Mouse (Mus musculus) neutrophil, adult 5-6 weeks (primary cell): ENCODE measurements at regions not wholly inside any gene's neighbourhood (a gene's known extent, or its start where the extent isn't known, plus 50 kb on each side); places are given as distances from the start of the nearest gene placed in this dataset.

Experiments used
- ATAC-seq: fragments of 151-379, 151-347 bp; 2 replicates; pipeline ENCODE4 v1.8.0; 2017; ENCODE audit warnings: mild to moderate bottlenecking, moderate TSS enrichment; ENCODE audit not compliant: insufficient number of reproducible peaks, poor library complexity, low FRiP score, severe bottlenecking; ENCODE audit errors: extremely low read depth

- ATAC-seq = peak; percentile 50
Observed at GRCm38 (mm10) chr17:87530162-87530817, 83.6 kb upstream of the Calm2 start.

- no peak for ATAC-seq
Observed at GRCm38 (mm10) chr17:87530818-87531410, 84.2 kb upstream of the Calm2 start.

- ATAC-seq = no peak
Observed at GRCm38 (mm10) chr17:87531411-87532157, 84.8 kb upstream of the Calm2 start.

- ATAC-seq = no peak
Observed at GRCm38 (mm10) chr17:87532158-87532545, 85.4 kb upstream of the Calm2 start.

- ATAC-seq = no peak
Observed at GRCm38 (mm10) chr17:87532762-87533161, 86.0 kb upstream of the Calm2 start.

- no peak for ATAC-seq
Observed at GRCm38 (mm10) chr17:87549568-87549967, 86.2 kb upstream of the Epcam start.

- no peak for ATAC-seq
Observed at GRCm38 (mm10) chr17:87550518-87551164, 85.1 kb upstream of the Epcam start.

GRCm38 (mm10) chr17:87554561-87554960 is 81.2 kb upstream of the Epcam start:
- no peak for ATAC-seq

- no peak for ATAC-seq
Observed at GRCm38 (mm10) chr17:87558419-87558818, 77.4 kb upstream of the Epcam start.

- no peak for ATAC-seq
Observed at GRCm38 (mm10) chr17:87559641-87560040, 76.1 kb upstream of the Epcam start.

- ATAC-seq = no peak
Observed at GRCm38 (mm10) chr17:87560923-87561322, 74.9 kb upstream of the Epcam start.

GRCm38 (mm10) chr17:87563375-87563774 is 72.4 kb upstream of the Epcam start:
- no peak for ATAC-seq

- no peak for ATAC-seq
Observed at GRCm38 (mm10) chr17:87565631-87566030, 70.1 kb upstream of the Epcam start.

- no peak for ATAC-seq
Observed at GRCm38 (mm10) chr17:87566296-87566695, 69.5 kb upstream of the Epcam start.

- ATAC-seq = no peak
Observed at GRCm38 (mm10) chr17:87566996-87567395, 68.8 kb upstream of the Epcam start.

GRCm38 (mm10) chr17:87567475-87567874 is 68.3 kb upstream of the Epcam start:
- ATAC-seq = no peak

- ATAC-seq = no peak
Observed at GRCm38 (mm10) chr17:87569981-87570380, 65.8 kb upstream of the Epcam start.

GRCm38 (mm10) chr17:87570676-87571344 is 65.0 kb upstream of the Epcam start:
- no peak for ATAC-seq

GRCm38 (mm10) chr17:87571345-87571932 is 64.3 kb upstream of the Epcam start:
- ATAC-seq = peak; percentile 95
